Mouse (Mus musculus): ENCODE data around the gene Gfer.
"Not testable (repeated sequence)": the region's sequence is repeated elsewhere in the genome, so short reads cannot be mapped to it uniquely, and the experiment has no call there.

Gfer gene

DNA sequence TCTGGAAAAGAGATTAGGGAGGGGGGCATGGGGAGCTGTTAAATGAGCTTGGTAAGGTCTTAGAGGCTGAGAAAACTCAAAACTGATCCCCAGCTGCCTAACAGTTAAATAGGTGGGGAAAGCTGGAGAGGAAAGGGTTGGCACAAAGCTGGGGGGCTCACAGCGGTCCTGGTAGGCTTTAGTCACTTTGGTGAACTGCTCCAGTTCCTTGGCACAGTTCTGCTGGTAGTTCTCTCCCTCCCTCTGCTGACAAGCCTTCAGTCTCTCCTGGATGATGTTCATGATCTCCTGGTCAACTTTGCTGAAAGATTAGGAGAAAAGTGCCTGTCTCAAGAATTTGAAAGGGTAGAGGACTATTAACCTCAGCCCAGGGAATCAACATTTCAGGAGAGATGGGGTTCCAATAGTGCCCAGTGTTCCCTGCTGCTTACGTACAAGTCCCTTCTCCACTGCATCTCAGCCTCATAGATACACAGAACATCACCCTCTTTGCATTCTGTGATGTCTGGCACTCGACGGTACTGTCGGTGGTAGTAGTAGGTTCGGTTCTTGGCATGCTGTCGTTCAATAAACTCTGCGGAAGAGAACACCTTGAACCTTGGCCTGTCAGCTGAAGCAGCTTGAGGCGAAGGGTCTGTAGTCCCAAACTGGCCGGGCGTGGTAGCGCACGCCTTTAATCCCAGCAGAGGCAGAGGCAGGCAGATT, 26.4 kb upstream of the Gfer start:
- peak in 1 of 2 experiments; percentile 39 for DNase-seq

DNA sequence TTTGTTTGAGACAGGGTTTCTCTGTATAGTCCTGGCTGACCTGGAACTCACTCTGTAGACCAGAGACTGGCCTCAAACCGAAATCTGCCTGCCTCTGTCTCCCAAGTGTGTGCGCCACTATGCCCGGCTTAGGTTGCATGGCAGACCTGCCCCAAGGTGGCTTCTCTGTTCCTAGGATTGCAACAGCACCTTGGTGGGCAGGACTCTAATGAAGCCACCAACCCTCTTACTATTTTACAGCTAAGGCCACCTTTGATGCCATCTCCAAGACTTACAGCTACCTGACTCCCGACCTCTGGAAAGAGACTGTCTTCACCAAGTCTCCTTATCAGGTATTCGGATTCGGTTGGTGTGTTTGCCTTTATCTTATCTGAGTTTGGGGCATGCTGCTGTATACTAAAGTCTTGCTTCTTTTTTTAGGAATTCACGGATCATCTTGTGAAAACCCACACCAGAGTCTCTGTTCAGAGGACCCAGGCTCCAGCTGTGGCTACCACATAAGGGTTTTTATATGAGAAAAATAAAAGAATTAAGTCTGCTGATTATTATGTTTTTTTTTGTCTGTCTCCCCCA, 25.5 kb upstream of the Gfer start:
- not testable (repeated sequence) for DNase-seq

DNA sequence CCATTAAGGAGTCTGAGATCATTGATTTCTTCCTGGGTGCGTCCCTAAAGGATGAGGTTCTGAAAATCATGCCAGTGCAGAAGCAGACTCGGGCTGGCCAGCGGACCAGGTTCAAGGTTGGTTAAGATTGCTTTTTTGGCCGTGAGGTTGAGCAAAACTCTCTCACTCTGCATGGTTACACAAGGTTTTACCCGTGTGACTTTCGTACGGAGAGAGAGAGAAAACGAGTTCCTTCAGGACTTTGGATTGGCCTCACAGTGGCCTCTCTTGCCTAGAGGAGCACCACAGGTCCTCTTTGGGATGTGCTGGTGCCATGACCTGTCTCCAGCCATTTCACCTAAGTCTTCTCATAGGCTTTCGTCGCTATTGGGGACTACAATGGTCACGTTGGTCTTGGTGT, 24.7 kb upstream of the Gfer start:
- DNase-seq: not testable (repeated sequence)

DNA sequence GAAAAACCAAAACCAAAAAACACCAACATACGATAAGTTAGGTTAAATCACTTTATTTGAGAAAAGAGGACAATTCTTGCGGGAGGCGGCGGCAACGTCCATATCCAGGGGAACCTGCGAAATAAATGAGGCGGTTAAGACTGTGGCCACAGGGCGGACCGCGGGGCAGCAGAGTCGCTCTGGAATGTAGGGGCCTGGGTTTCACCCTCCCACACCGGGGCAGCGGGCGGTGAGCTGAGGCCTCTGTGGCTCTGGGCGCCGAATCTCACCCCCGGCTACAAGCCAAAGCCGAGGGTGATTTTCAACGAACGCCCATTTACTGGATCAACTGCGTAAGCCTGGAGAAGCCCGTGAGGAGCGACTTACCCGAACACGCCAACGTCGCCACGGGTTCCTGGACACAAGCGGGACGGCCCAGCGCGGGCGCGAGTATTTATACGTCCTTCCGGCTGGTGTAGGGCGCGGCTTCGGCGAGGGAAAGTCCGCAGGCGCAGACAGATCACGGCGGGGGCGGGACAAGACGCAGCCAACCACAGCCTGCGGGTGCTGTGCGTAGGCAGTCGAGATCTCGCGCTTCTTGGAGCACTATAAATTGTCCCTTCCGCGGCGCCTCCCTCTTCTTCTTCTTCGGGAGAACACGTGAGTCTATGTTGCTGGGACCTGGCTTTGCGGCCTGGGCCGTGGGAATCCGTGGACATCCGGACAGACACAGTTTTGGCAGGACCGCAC, 23.7 kb upstream of the Gfer start:
- DNase-seq: peak; percentile 99

DNA sequence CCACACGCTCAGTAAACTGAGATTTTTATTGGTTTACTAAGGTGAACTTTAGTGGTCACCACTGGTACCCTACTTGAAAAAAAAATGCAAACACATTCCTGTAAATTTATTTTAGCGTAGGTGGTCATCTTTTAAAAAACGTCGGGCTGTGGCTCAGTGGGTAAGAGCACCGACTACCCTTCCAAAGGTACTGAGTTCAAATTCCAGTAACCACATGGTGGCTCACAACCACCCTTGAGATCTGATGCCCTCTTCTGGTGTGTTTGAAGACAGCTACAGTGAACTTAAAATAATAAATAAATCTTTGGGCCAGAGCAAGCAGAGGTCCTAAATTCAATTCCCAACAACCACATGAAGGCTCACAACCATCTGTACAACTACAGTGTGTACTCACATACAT, 23.0 kb upstream of the Gfer start:
- DNase-seq: not testable (repeated sequence)

DNA sequence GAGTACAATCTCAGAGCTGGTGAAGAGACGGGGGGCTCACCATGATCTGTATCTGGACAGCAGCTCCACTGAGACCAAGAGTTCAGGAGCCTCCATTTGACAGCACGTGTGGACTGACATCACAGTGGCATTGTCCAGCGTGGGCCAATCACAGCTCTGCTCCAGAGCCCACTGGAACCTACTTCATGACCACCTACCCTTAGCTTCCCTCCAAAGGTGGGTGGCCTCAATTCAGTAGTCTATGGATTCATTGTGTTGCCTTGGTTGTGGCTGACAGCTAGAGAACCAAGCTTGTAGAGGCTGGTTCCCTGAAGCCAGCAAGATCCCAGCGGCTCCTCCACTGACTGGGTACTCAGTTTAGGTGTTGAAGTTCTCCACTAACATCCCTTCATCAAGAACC, 22.0 kb upstream of the Gfer start, which contains the start of the genes Rnf151 and Rps2:
Gene Rnf151 (minus strand): TSS at position 121 of the 400 bp plus-strand sequence.
Gene Rps2 (plus strand): TSS at position 174 of the 400 bp plus-strand sequence.
- DNase-seq: no peak

DNA sequence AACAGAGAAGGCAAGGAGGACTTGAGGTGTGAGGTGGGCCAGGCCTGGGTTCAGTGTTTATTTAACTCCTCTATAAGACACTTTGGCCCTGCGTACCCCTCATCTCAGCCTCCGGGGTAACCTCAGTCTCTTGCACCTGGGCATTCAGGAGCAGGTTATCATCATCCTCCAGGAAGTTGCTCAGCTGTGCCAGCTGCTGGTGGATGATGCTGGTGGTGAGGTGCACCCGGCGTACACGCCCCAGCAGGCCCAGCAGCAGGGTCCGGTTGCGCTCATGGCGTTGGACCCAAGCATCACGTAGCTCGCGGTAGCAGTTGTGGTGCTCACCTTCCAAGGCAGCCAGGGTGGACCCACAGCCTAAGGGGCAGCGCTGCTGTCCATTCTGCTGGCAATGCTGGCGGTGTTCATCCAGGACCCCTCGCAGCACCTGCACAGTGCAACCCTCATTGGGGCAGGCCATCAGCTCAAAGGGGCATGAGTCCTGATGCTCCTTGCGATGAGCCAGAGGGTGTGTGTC, 20.3 kb upstream of the Gfer start:
- no peak for DNase-seq

DNA sequence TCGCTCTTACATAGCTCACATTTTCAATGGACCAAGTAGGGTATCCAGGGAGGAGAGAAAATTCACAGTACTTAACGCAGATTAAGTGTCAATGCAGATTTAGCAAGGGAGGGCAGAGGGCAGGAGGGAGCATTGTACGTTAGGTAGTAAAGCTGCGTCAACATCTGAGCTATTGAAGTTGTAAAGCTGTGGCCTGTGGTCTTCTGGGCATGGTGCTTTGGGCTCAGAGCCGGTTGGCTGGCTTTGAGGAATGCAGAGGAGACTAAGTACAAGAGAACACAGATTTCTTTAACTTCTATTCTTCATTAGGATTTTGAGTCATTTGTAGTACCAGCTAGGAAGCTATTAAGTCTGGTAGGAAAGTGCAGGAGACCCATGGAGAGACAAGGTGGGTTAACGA, 19.6 kb upstream of the Gfer start:
- no peak for DNase-seq

DNA sequence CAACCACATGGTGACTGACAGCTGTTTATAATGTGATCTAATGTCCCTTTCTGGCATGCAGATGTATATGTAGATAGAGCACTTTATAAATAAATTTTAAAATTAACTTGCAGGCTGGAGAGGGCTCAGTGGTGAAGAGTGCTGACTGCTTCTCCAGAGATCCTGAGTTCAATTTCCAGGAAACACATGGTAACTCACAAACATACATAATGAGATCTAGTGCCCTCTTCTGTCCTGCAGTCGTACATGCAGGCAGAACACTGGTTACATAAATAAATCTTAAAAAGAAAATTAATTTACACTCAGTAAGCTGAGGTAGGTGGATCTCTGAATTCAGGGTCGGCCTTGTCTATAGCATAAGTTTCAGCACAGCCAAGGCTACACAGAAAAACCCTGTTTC, 12.7 kb upstream of the Gfer start:
- DNase-seq: no peak

DNA sequence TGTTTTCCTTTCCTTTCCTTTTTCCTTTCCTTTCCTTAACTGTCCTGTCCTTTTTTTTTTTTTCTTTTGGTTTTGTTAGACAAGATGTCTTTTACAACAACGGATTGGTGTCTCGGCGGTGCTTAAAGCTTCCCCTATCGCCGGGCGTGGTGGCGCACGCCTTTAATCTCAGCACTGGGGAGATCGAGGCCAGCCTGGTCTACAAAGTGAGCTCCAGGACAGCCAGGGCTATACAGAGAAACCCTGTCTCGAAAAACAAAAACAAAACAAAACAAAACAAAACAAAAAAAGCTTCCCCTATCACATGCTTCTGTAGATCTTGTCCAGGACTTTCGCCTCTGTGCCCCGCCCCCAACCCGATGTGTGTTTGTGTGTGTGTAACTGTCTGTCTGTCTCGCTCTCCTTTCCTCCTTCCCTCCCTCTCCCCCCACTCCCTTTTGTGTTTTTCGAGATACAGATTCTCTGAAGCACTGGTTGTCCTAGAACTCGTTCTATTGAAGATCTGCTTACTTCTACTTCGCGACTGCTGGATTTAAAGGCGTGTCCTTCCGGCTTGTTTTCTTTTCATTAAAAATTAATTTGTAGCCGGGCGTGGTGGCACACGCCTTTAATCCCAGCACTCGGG, 12.0 kb upstream of the Gfer start:
- peak in 1 of 2 experiments; percentile 37 for DNase-seq

DNA sequence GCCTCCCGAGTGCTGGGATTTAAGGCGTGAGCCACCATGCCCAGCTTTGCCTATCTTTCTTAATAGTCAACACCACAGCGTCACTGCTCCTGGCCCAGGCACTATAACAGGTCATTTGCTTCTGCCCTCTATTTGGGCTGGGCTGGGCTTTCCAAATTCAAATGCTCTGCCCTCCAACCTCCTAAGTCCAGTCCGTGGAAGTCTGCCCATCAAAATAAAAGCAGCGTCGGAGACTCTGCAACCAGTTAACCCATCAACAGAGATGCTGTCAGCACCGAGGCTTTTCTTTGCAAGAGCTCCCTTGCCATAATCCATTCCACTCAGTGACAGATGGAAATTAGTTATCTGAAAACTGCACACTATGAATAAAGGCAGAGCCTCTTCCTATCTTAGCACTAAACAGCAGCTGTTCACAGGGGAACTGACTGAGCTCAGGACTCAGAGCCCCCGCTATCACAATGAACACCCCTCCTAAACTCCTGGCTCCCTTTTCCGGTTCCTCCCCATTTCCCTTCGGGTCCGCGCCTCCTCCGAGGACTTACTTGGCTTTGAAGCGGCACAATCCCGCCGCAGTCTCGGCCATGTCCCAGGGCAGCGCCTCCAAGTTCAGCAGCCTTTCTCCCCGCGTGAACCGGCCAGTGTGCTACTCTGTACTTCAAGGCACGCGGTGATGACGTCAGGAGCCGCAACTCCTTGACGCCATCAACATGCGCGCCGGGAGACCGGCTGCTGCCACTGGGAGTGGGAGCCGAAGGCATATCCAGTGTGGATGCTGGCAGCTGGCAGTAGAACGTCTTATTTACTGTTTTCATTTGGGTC, 11.2 kb upstream of the Gfer start, which contains the start of gene Tbl3:
Gene Tbl3 (minus strand): TSS at position 679 of the 819 bp plus-strand sequence.
- DNase-seq: peak; percentile 95 to 97

DNA sequence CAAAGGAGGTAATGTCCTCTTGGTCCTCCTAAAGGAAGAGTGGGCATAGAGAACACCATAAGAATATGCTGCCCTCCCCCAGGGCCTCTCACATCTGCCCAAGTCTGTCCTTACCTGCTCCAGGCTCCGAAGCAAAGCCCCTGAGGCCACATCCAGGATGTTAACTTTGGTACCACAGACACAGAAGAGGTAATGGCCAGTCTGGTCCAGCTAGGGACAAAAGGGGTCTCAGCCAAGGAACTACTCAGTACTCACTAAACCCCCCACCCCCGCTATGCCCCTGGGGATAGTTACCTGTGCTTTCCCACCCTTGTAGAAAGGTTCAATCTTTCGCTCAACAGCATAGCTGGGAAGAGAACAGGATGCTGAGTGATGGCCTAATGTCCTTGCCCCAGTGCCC, 9.9 kb upstream of the Gfer start:
- no peak for DNase-seq

DNA sequence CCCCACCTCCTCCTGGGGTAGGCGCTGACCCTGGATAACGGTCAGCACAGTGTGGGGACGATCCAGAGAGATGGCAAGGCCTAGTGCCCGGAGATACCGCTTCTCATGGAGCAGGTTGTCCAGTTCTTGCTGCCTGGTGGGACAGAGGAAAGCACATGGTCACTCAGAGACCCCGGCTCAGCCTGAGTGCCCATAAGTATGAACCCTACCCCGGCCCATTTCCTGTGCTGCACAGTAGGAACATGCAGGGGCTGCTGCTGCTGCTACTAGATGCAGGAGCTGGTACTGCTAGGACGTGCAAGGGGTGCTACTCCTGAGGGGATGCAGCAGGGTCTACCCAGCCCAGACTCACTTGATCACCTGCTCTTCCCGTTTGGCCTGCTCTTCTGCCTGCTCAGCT, 5.3 kb upstream of the Gfer start:
- no peak for DNase-seq

DNA sequence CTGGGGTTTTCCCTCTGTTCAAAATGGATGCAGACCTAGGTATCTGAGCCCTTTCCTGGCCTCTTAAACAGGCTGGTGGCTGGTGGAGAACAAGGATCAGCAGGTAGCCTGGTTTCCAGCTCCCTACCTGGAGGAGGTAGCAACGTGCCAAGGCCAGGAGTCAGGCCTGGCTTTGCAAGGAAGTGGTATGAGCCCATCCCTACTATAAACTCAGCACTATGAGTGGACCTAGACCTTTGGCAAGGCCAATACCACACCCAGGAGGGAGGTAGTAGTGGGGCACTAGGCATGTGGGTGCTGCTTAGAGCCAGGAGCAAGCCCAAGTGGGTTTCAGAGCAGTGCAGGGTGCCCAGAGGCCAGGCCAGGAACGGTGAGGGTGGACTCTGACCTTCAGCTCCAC, 3.5 kb upstream of the Gfer start:
- no peak for DNase-seq

DNA sequence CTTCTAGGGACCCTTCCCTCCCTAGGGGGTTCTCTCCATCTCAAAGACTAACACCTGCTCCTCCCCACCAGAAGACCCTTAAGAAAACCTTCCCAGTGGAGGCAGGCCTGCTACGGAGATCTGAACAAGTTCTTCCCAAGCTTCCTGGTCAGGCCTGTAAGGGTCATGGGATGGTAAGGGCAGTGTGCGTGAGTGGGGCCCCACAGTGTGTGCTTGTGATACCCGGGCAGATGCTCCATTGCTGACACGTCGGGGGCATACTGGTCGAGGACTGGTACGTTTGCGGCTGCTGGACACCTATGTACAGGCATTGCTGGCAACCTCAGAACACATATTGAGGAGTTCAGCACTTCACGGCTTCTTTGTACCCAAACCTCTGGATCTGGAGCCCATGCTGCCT, 2.8 kb upstream of the Gfer start:
- no peak for DNase-seq

DNA sequence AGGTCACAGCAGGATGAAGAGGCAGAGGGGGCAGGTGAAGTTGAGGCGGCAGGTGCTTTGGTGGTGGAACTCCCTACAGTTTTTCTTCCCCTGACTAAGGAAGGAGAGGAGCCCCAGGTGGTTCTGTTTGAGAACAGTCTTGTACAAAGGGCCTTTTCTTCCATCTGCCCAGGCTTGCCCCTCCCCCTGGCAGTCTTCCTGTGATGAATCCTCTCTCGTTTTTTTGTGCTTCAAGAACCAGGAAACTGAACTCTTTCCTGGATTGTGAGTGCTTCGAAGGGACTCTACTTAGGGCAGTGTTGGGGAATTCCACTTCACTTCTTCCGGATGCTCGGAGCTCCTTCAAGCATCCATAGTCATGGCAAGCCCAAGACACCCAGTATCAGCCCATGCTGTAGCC, 2.0 kb upstream of the Gfer start:
- DNase-seq: peak in 1 of 2 experiments; percentile 54

DNA sequence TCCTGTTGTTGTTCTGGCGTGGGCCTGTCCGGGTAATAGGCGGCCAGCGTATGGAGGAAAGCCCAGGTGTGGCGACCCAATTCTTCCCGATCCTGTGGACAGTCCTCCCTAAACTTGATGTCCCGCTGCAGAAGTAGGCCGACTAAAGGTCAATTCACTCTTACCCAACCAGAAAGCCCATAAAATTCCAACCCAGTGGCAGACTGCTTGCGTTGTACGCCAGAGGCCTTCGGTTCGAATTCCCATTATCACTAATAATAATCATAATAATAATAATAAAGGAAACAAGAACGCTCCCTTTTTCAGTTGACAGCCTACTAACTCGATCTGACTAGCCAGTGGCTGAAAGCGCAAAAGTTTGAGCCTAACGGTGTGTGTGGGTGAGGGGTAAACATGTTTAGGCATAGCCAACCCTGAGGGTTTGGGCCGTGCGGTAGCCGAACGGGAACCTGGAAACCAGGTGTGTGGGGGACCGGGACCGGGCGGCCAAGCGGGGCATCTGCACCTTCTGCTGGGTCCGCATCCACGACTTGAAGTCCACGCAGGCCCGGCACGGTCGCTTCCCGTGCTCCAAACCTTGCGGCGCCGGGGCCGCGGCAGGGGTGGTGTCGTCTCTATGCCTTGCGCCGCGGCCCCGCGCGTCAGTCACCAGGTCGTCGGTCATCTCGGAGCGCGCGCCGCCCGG, 488 bp downstream of the Gfer start:
- DNase-seq: peak; percentile 50 to 55

DNA sequence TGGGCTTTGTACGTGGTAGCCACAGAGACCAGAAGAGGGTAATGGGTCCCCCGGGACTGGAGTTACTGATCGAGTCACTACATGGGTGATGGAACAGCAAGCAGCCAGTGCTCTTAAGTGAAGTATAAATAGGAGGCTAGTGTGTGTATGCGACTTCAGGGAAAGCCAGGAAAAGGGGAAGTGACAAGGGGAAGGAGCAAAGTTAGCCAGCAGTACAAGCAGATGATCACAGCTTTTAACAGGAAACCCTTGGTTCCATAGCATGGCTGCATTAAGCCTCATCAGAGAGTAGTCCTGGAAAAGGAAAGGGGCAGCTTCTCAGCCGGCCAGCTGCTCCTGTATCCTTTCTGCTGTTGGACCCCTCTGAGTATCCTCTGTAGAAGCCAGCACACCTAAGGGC, 3.6 kb downstream of the Gfer start:
- DNase-seq: no peak

DNA sequence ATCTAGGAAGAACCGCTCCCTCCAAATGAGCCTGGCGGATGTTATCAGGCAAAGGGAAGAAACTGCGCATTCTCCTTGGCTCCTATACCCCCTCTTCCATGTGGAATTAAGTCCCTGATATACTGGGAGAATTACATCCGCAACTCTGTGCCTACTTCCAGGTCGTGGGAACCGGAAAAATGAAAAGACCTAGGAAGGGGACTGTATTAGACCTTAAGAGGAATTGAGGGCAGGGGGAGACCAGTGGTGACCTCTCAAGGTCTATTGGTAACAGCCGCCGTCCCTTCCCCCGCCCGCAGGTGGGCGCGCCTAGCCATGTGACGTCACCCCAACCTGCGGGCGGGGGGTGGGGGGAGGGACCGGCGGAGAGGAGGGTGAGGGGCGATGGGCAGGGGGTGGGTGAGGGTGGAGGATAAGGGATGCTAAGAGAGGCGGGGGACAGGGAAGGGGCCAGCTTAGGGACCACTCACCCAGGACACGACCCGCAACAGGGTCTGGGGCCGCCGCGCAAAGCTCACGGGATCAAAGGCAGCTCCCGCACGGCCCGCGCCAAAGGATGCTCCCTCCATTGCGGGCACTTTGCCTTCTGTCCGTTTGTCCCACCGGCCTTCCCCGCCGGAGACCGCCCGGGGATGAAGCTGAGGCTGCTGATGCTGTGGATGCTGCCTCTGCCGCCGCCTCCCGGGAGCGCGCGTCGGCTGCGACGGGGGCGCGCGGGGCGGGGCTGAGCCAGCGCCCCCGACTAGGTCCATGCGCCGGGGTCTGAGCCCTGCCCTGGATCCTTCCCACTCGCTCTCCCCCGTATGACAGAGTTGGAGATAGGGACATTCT, 6.5 kb downstream of the Gfer start, which contains the start of gene Syngr3:
Gene Syngr3 (minus strand): TSS at position 705 of the 831 bp plus-strand sequence.
- DNase-seq: no peak

DNA sequence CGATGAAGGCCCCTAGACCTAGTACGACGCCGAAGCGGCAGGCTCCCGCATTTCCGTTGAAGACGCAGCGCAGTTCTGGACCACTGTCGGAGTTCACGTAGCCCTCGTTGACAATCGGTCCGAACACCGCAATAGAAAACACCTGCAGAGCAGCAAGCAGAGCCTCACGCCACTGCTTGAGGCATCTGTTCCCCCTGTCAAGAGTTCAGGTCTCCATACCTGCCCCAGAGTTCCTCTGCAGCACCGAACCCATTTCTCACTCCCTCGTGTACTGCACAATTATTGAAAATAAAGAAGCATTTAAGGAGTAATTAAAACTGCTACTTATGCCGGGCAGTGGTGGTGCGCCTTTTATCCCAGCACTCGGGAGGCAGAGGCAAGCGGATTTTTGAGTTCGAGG, 8.4 kb downstream of the Gfer start:
- no peak for DNase-seq
